Mouse (Mus musculus) megakaryocyte, adult 5-6 weeks (primary cell): ENCODE measurements at regions not wholly inside any gene's neighbourhood (a gene's known extent, or its start where the extent isn't known, plus 50 kb on each side); places are given as distances from the start of the nearest gene placed in this dataset.

Experiments
- ATAC-seq: 2 replicates; pipeline ENCODE4 v1.8.0; 2016; ENCODE audit warnings: mild to moderate bottlenecking, inconsistent platforms; ENCODE audit not compliant: poor library complexity, severe bottlenecking

GRCm38 (mm10) chr12:12647467-12647866 lies 294.2 kb downstream of the Mycn start:
- no peak for ATAC-seq

DNA sequence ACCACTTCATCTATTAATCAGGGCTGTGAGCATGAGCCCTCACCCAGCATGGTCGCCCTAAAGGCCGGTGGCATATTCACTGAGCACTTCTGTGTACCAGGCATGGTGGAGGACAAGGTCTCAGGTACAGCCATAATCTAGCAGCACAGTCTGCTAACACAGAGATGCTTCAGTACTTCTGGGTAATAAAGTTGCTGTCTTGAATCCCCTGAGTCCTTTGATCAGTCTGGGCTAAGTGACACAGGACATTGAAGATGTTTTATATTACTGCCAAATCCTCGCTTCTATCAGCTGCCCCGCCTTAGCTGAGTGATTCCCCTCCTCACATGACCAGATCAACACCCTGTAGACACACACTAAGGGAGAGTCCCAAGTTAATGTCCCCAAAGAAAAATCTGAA lies 296.5 kb downstream of the Mycn start:
- no peak for ATAC-seq

- no peak for ATAC-seq
Measured at GRCm38 (mm10) chr12:12643247-12643963, 298.3 kb downstream of the Mycn start.

- ATAC-seq: no peak
Measured at GRCm38 (mm10) chr12:12635308-12635707, 306.4 kb downstream of the Mycn start.

DNA sequence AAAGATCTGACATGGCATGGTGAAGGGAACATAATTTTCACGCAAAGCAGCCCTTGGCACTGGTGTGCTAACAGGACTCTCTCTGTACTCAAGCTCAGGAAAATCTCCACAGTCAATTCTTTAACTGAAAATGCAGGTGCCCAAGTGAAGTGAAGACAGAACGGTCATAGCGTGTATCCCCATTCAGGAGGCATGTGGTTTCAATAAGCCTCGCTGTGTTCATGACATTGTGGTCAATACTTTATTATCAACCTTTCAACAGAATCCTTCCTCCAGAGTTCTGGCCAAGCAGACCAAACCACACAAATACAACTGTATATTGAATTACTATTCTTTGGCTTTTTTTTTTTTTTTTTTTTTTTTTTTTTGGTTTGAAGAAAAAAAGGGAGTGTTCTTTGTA lies 314.1 kb downstream of the Mycn start:
- ATAC-seq: no peak

DNA sequence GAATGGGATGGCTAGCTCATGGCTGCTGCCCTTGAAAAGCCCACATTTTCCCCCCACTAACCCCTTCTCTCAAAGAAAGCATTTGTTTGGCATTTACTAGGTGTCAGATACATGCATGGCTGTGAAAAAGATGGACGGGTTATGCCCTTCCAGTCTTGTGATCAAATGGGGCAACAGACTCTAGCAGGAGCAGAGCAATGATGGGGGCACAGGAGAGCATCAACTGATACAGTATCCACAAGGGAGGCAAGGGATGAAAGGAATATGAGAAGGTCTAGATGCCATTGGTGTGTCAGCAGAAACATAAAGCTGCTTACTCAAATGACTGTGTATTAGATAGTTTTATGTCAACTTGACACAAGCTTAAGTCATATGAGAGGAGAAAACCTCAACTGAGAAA lies 315.9 kb downstream of the Mycn start:
- no peak for ATAC-seq

DNA sequence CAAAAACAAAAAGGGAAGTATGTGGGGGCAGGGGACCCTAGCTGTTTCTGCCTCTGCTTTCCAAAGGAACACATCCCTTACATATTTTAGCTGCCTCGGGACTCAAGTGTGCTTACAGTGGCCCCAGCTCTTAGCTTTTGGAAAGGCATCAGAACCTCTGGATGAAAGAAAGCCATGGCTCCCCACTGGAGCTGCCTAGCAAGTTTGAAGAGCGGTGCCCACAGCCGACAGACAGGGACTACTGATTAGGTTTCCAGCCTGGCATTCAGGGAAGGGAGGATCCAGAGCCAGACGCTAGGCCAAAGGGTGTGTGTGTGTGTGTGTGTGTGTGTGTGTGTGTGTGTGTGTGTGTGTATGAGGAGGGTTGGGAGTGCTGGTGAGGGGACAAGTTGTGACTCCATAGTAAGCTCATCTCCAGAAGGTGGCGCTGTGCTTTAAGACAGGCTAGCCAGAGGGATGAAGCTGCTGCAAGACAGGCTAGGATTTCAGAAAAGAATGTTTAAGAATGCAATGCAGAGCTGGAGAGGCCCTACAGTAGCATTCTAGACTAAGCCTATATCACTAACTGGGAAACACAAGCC lies 318.9 kb downstream of the Mycn start:
- no peak for ATAC-seq

DNA sequence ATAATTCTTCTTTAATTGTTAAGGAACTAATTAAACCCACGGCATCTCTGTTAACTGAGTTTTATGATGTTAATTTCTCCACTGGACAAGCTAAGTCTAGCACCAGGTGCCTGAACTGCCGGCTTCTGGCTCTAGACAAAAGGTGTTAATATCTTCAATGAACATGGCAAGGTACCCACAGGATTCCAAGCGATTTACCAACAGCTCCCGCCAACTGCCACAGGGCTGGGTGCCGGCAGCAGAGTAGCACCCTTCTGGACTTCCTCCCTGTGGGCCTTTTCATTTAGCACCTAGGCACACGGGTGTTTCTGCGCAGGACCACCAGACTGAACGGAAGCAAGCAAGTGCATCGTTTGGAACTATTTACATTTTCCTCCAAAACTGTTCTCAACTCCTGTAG lies 320.2 kb downstream of the Mycn start:
- ATAC-seq: no peak

- no peak for ATAC-seq
Measured at GRCm38 (mm10) chr12:12620316-12620715, 321.4 kb downstream of the Mycn start.

- ATAC-seq: no peak
Measured at GRCm38 (mm10) chr12:12619431-12619830, 322.3 kb downstream of the Mycn start.

GRCm38 (mm10) chr12:12612520-12612919 lies 329.2 kb downstream of the Mycn start:
- ATAC-seq: no peak

- no peak for ATAC-seq
Measured at GRCm38 (mm10) chr12:12610861-12611260, 330.9 kb downstream of the Mycn start.

DNA sequence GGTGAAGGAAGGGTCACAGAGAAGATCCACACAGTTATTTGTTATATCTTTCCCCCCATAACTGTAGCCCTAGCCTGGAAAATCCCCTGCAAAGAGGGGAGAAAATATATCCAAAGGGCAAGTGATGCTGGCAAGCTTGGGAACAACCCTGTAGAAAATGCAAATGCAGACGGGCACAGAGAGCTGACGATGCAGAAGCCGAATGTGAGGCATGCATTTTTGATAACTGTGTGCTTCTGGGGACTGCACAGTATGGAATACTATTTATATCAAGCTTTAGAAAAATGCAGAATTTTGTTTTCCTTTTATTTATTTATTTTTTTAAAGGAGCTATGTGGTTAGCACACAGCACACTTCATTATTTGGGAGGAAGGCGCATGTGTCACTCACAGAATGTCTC lies 333.7 kb downstream of the Mycn start:
- ATAC-seq: no peak

- ATAC-seq: no peak
Measured at GRCm38 (mm10) chr12:12606911-12607310, 334.8 kb downstream of the Mycn start.

- ATAC-seq: no peak
Measured at GRCm38 (mm10) chr12:12605495-12605894, 336.2 kb downstream of the Mycn start.

GRCm38 (mm10) chr12:12601362-12601761 lies 339.4 kb downstream of the Fam49a start:
- peak; percentile 30; the same call in 1 of the 2 replicates for ATAC-seq

- ATAC-seq: no peak
Measured at GRCm38 (mm10) chr12:12595399-12595798, 333.5 kb downstream of the Fam49a start.

DNA sequence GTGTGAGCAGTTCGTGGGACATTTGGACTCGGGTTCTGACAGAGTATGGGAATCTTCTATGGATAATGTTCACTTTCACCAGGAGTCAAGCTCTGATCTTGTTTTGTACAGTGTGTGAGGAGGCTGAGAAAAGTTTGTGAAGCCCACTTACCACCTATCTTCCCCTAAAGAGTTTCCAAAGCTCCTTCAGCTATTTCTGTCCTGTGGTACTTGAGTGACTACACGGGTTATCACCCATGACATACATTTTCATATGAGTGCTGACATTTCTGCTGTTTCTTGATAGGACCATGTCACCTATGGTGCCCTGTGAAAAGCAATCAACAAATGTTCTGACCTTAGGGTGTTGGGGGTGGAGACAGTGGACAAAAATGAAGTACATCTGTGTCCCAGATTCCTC lies 332.6 kb downstream of the Fam49a start:
- no peak for ATAC-seq

DNA sequence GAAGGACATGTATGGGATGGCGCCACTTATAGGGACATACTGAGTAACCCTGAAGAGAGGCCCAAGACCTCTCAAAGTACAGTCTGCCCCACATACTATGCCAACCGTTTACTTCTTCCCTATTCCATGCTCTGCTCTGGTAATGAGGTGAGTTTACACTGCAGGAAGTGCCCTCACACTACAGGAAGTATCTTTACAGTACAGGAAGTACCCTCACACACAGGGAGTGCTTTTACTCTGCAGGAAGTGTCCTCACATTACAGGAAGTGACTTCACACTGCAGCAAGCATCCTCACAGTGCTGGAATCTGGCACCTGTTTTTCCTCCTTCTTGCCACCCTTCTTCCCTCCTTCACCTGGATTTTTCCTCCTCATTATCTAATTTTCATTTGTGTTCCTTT lies 331.4 kb downstream of the Fam49a start:
- peak; percentile 69 for ATAC-seq

GRCm38 (mm10) chr12:12590753-12591291 lies 328.9 kb downstream of the Fam49a start:
- ATAC-seq: no peak

DNA sequence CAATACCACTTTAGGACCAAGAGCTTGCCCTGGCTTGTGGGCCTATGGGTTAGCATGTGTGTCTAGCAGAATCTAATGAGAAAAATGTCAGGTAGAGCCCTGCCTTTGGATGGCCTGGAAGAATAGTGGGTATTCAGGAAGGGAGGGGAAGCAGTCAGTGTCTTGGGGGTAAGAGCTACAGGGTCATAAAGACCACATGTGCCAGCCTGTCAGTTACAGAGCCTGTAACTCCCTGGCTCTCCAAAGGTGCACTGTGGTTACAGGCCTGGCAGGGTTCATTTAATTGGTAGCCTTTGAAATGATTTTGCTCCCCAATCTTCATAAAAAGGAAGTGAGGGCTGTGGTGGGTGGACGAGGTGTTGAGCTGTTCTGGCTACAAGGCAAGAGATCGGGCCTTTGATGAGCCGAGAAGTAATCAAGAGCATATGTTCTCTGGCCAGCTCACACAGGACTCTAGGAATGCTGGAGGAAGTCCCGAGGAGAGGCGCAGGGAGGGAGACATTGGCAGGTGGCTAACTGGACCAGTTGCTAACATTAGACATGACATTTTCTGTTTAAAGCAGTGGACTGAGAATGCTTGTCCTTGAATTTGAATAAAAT lies 326.9 kb downstream of the Fam49a start:
- no peak for ATAC-seq

DNA sequence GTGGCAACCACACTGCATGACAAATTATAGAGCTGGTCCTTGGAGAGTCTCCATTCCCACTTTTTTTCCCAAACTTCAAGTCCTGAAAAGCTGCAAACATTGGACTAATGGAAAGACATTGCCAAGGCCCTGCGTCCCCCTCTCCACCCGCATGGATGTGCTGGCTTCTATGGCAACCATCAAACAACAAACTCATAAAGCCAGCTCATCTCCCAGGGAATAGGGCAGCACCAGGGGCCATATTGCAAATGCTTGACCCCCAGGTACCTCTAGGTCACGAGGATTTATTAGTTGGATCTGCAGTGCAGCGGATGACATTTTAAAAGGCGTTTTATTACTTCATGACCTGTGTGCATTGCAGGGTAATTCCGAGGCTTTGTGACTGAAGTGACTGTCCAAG lies 324.5 kb downstream of the Fam49a start:
- no peak for ATAC-seq
